Mouse (Mus musculus): Measurements from ENCODE around the gene Ccdc134. TPM values are rescaled to one million over a fixed set of nuclear protein-coding genes. Genes with fewer than 3 reads are reported as not detected.

The Ccdc134 gene
- 8.2 and 8.5 TPM in 2 replicates for polyA plus RNA-seq (2015; fragmentation: Nextera tagmentation; extraction: Ambion mirVana)

GRCm38 (mm10) chr15:82127426-82128374 is at the start of gene Ccdc134:
TSS of gene Ccdc134 (plus strand) at chr15:82127922.
- Histone ChIP-seq H3K27me3 (ENCODE audit: control insufficient read depth, insufficient read depth, low read length) (no peaks in the 10 kb centered on the region), H3K9me3 (ENCODE audit: control insufficient read depth, low read length) (no peaks in the 10 kb centered on the region), H3K9ac (ENCODE audit: low read length) (peak within 1 kb of the TSS; percentile 81), H3K36me3 (ENCODE audit: control insufficient read depth, insufficient read depth, low read length) (peaks cover 3% of the 10 kb centered on the region), H3K4me1 (replicated peaks; ENCODE audit: control insufficient read depth, insufficient read depth) (no peaks in the 10 kb centered on the region), H3K4me3 (ENCODE audit: low read depth, low read length) (peak within 1 kb of the TSS; percentile 64), H3K27ac (replicated peaks) (peak within 1 kb of the TSS; percentile 84), H3K4me2 (replicated peaks; ENCODE audit: low read depth) (peak within 1 kb of the TSS; percentile 91)
- DNase-seq (ENCODE audit: low spot score) (peak; percentile 97), ATAC-seq (ENCODE audit: low FRiP score, low TSS enrichment) (peak; percentile 100)
- under 1% methylated on average over 69 of the region's 74 CpGs for WGBS
- TF ChIP-seq CTCF (IDR thresholded peaks at IDR 0.05; ENCODE audit: low read depth) (no peak), EP300 (optimal IDR thresholded peaks at IDR 0.05) (no peak)

- WGBS: 55% methylated on average over 10 of the region's 10 CpGs
- ATAC-seq (ENCODE audit: low FRiP score, low TSS enrichment) (no peak), DNase-seq (ENCODE audit: low spot score) (no peak)
- Histone ChIP-seq H3K27ac (replicated peaks) (no peak overlapping the region), H3K4me1 (replicated peaks; ENCODE audit: control insufficient read depth, insufficient read depth) (no peaks in the 10 kb centered on the region), H3K36me3 (ENCODE audit: control insufficient read depth, insufficient read depth, low read length) (no peaks in the 10 kb centered on the region), H3K4me2 (replicated peaks; ENCODE audit: low read depth) (no peak overlapping the region), H3K27me3 (ENCODE audit: control insufficient read depth, insufficient read depth, low read length) (no peaks in the 10 kb centered on the region), H3K9me3 (ENCODE audit: control insufficient read depth, low read length) (no peaks in the 10 kb centered on the region), H3K4me3 (ENCODE audit: low read depth, low read length) (no peak overlapping the region), H3K9ac (ENCODE audit: low read length) (no peak overlapping the region)
- TF ChIP-seq EP300 (optimal IDR thresholded peaks at IDR 0.05) (no peak), CTCF (IDR thresholded peaks at IDR 0.05; ENCODE audit: low read depth) (no peak)
Observed at GRCm38 (mm10) chr15:82079883-82080282, 47.8 kb upstream of the Ccdc134 start.

- Histone ChIP-seq H3K4me3 (ENCODE audit: low read depth, low read length) (no peak overlapping the region), H3K27ac (replicated peaks) (no peak overlapping the region), H3K4me2 (replicated peaks; ENCODE audit: low read depth) (no peak overlapping the region), H3K9ac (ENCODE audit: low read length) (no peak overlapping the region), H3K4me1 (replicated peaks; ENCODE audit: control insufficient read depth, insufficient read depth) (no peaks in the 10 kb centered on the region), H3K36me3 (ENCODE audit: control insufficient read depth, insufficient read depth, low read length) (no peaks in the 10 kb centered on the region), H3K27me3 (ENCODE audit: control insufficient read depth, insufficient read depth, low read length) (no peaks in the 10 kb centered on the region), H3K9me3 (ENCODE audit: control insufficient read depth, low read length) (no peaks in the 10 kb centered on the region)
- DNase-seq (ENCODE audit: low spot score) (peak; percentile 39), ATAC-seq (ENCODE audit: low FRiP score, low TSS enrichment) (0 out of 2 replicates have a peak, but pooled peaks have one; percentile 45)
- 32% methylated on average over 7 of the region's 7 CpGs for WGBS
- TF ChIP-seq CTCF (IDR thresholded peaks at IDR 0.05; ENCODE audit: low read depth): peak; percentile 70
- TF ChIP-seq EP300 (optimal IDR thresholded peaks at IDR 0.05): no peak
Observed at GRCm38 (mm10) chr15:82081161-82081560, 46.6 kb upstream of the Ccdc134 start.

GRCm38 (mm10) chr15:82085606-82086005 is 42.1 kb upstream of the Ccdc134 start:
- H3K4me1 ChIP-seq (replicated peaks; ENCODE audit: control insufficient read depth, insufficient read depth): no peaks in the 10 kb centered on the region
- no peak overlapping the region for H3K9ac ChIP-seq (ENCODE audit: low read length)
- H3K4me2 ChIP-seq (replicated peaks; ENCODE audit: low read depth): no peak overlapping the region
- DNase-seq (ENCODE audit: low spot score) (no peak), ATAC-seq (ENCODE audit: low FRiP score, low TSS enrichment) (no peak)
- no peaks in the 10 kb centered on the region for H3K27me3 ChIP-seq (ENCODE audit: control insufficient read depth, insufficient read depth, low read length)
- 80% methylated on average over 9 of the region's 9 CpGs for WGBS
- no peaks in the 10 kb centered on the region for H3K36me3 ChIP-seq (ENCODE audit: control insufficient read depth, insufficient read depth, low read length)
- no peak overlapping the region for H3K4me3 ChIP-seq (ENCODE audit: low read depth, low read length)
- H3K27ac ChIP-seq (replicated peaks): no peak overlapping the region
- TF ChIP-seq CTCF (IDR thresholded peaks at IDR 0.05; ENCODE audit: low read depth) (no peak), EP300 (optimal IDR thresholded peaks at IDR 0.05) (no peak)
- no peaks in the 10 kb centered on the region for H3K9me3 ChIP-seq (ENCODE audit: control insufficient read depth, low read length)

- Histone ChIP-seq H3K27ac (replicated peaks) (no peak overlapping the region), H3K4me2 (replicated peaks; ENCODE audit: low read depth) (no peak overlapping the region), H3K4me1 (replicated peaks; ENCODE audit: control insufficient read depth, insufficient read depth) (no peaks in the 10 kb centered on the region), H3K27me3 (ENCODE audit: control insufficient read depth, insufficient read depth, low read length) (no peaks in the 10 kb centered on the region), H3K9ac (ENCODE audit: low read length) (no peak overlapping the region), H3K9me3 (ENCODE audit: control insufficient read depth, low read length) (no peaks in the 10 kb centered on the region), H3K36me3 (ENCODE audit: control insufficient read depth, insufficient read depth, low read length) (no peaks in the 10 kb centered on the region), H3K4me3 (ENCODE audit: low read depth, low read length) (no peak overlapping the region)
- ATAC-seq (ENCODE audit: low FRiP score, low TSS enrichment): peak; percentile 72
- TF ChIP-seq EP300 (optimal IDR thresholded peaks at IDR 0.05) (no peak), CTCF (IDR thresholded peaks at IDR 0.05; ENCODE audit: low read depth) (no peak)
- WGBS: 57% methylated on average over 12 of the region's 12 CpGs
- DNase-seq (ENCODE audit: low spot score): peak; percentile 33
Observed at GRCm38 (mm10) chr15:82086131-82086530, 41.6 kb upstream of the Ccdc134 start.

- peak; percentile 26 for DNase-seq (ENCODE audit: low spot score)
- no peak overlapping the region for H3K4me3 ChIP-seq (ENCODE audit: low read depth, low read length)
Observed at GRCm38 (mm10) chr15:82087266-82087665, 40.5 kb upstream of the Ccdc134 start.

More at GRCm38 (mm10) chr15:82087266-82087665, 40.5 kb upstream of the Ccdc134 start:
- Histone ChIP-seq H3K27me3 (ENCODE audit: control insufficient read depth, insufficient read depth, low read length) (no peaks in the 10 kb centered on the region), H3K9ac (ENCODE audit: low read length) (no peak overlapping the region), H3K36me3 (ENCODE audit: control insufficient read depth, insufficient read depth, low read length) (no peaks in the 10 kb centered on the region), H3K4me1 (replicated peaks; ENCODE audit: control insufficient read depth, insufficient read depth) (no peaks in the 10 kb centered on the region), H3K27ac (replicated peaks) (no peak overlapping the region), H3K4me2 (replicated peaks; ENCODE audit: low read depth) (no peak overlapping the region), H3K9me3 (ENCODE audit: control insufficient read depth, low read length) (no peaks in the 10 kb centered on the region)
- no peak for TF ChIP-seq CTCF (IDR thresholded peaks at IDR 0.05; ENCODE audit: low read depth)
- TF ChIP-seq EP300 (optimal IDR thresholded peaks at IDR 0.05): no peak
- ATAC-seq (ENCODE audit: low FRiP score, low TSS enrichment): no peak; the same call in 1 of the 2 replicates
- 11% methylated on average over 8 of the region's 10 CpGs for WGBS
